Mouse (Mus musculus) liver, embryonic 14.5 days (tissue): ENCODE results near the gene Abcc4.

Source experiments
- CTCF ChIP-seq: IDR thresholded peaks from 2 replicates; pipeline ENCODE4 v1.5.1; 2016; ENCODE audit warnings: antibody characterized with exemption, low read depth, control low read depth
- EP300 ChIP-seq: IDR thresholded peaks from 2 replicates; pipeline ENCODE4 v1.6.1; 2016; ENCODE audit warnings: antibody characterized with exemption, low read depth

GRCm38 (mm10) chr14:118635493-118636183 lies 70.4 kb downstream of the Abcc4 start:
- TF ChIP-seq CTCF (no peak; the same call in 1 of the 2 replicates), EP300 (no peak)
